Mouse (Mus musculus) kidney, postnatal 0 days (tissue): Measurements from ENCODE around the gene Itga10. TPM values are rescaled to one million over a fixed set of nuclear protein-coding genes. Genes with fewer than 3 reads are reported as not detected.

ENCODE experiments used
- ATAC-seq: fragments of 200-750 bp; cut with Nextera tagmentation; replicated peaks from 2 replicates; pipeline ENCODE4 v1.8.0; 2017; ENCODE audit warnings: low read depth, moderate number of reproducible peaks, moderate TSS enrichment, moderate library complexity; ENCODE audit not compliant: low FRiP score
- DNase-seq: peaks from one replicate; pipeline ENCODE4 v3.0.0-alpha.2; 2016; ENCODE audit warnings: low spot score
- H3K27ac ChIP-seq: fragments of 300-500 bp; sonication (generic); 2 replicates; pipeline ENCODE4 v1.5.1; 2014; ENCODE audit warnings: mild to moderate bottlenecking
- H3K27me3 ChIP-seq: fragments of 300-500 bp; sonication (generic); 2 replicates; pipeline ENCODE4 v1.6.1; 2014; ENCODE audit warnings: low read length, mixed read lengths; ENCODE audit not compliant: insufficient read depth
- H3K36me3 ChIP-seq: fragments of 300-500 bp; sonication (generic); 2 replicates; pipeline ENCODE4 v1.6.1; 2014; ENCODE audit warnings: low read length, mixed read lengths; ENCODE audit not compliant: insufficient read depth
- H3K4me1 ChIP-seq: fragments of 300-500 bp; sonication (generic); replicated peaks from 2 replicates; pipeline ENCODE4 v1.6.1; 2014; ENCODE audit warnings: antibody characterized with exemption, low read length, mixed read lengths; ENCODE audit not compliant: insufficient read depth
- H3K4me2 ChIP-seq: fragments of 300-500 bp; sonication (generic); 2 replicates; pipeline ENCODE4 v1.6.1; 2014; ENCODE audit warnings: mild to moderate bottlenecking, low read length, moderate library complexity, mixed read lengths
- H3K4me3 ChIP-seq: fragments of 300-500 bp; sonication (generic); replicated peaks from 2 replicates; pipeline ENCODE4 v1.5.1; 2014; ENCODE audit warnings: low read depth, low read length
- H3K9ac ChIP-seq: fragments of 300-500 bp; sonication (generic); 2 replicates; pipeline ENCODE4 v1.6.1; 2014; ENCODE audit warnings: low read depth, low read length
- H3K9me3 ChIP-seq: fragments of 300-500 bp; sonication (generic); replicated peaks from 2 replicates; pipeline ENCODE4 v1.6.1; 2016; ENCODE audit warnings: low read length, inconsistent platforms, mixed read lengths
- CTCF ChIP-seq: IDR thresholded peaks from 2 replicates; pipeline ENCODE4 v1.5.1; 2016; ENCODE audit warnings: antibody characterized with exemption, low read depth, mild to moderate bottlenecking, moderate library complexity
- WGBS: fragments of 180-500 bp; shearing (Covaris S2); extraction: QIAGEN DNeasy Blood & Tissue Kit; methylation state at CpG from one replicate; pipeline ENCODE4 v1.1.7; 2014; 5-methylcytosine and 5-hydroxymethylcytosine counted together
- polyA plus RNA-seq: library from polyadenylated mRNA; unstranded; fragments of >200 nt; fragmentation: Nextera tagmentation; extraction: Ambion mirVana; gene quantifications from 2 replicates; pipeline ENCODE4 v1.2.1, GENCODE M21; 2015

Gene Itga10
- polyA plus RNA-seq, 1 experiment from 2014 or later = 0.59 TPM

GRCm38 (mm10) chr3:96623201-96623600 lies 22.2 kb upstream of the Itga10 start:
- Histone ChIP-seq H3K9ac (no peak overlapping the region), H3K36me3 (peaks cover 31% of the 10 kb centered on the region), H3K27ac (no peak overlapping the region), H3K9me3 (no peaks in the 10 kb centered on the region), H3K4me2 (no peak overlapping the region), H3K27me3 (no peaks in the 10 kb centered on the region), H3K4me3 (no peak overlapping the region), H3K4me1 (no peaks in the 10 kb centered on the region)
- ATAC-seq (no peak), DNase-seq (no peak)
- 90% methylated on average over 4 of the region's 4 CpGs for WGBS
- no peak for TF ChIP-seq CTCF

- Histone ChIP-seq H3K27ac (peak within 1 kb of the TSS; percentile 75), H3K9me3 (no peaks in the 10 kb centered on the region), H3K36me3 (peaks cover 5% of the 10 kb centered on the region; the same call in 1 of the 2 replicates), H3K4me1 (no peaks in the 10 kb centered on the region), H3K9ac (peak within 1 kb of the TSS; percentile 77), H3K4me2 (peak within 1 kb of the TSS; percentile 79), H3K4me3 (peak within 1 kb of the TSS; percentile 64), H3K27me3 (no peaks in the 10 kb centered on the region)
- WGBS = under 1% methylated on average over 48 of the region's 48 CpGs
- DNase-seq (peak; percentile 99), ATAC-seq (peak; percentile 92)
- TF ChIP-seq CTCF = no peak
These were observed 15.4 kb upstream of the Itga10 start, which contains the start of gene Rbm8a for GRCm38 (mm10) chr3:96629729-96630600. TSS of gene Rbm8a (plus strand) at chr3:96629933.

- TF ChIP-seq CTCF = no peak
- no peak overlapping the region for H3K4me2 ChIP-seq
- no peaks in the 10 kb centered on the region for H3K27me3 ChIP-seq
- no peaks in the 10 kb centered on the region for H3K9me3 ChIP-seq
- peaks cover 7% of the 10 kb centered on the region for H3K4me1 ChIP-seq
- no peak overlapping the region for H3K27ac ChIP-seq
- H3K9ac ChIP-seq = no peak overlapping the region
- ATAC-seq (no peak), DNase-seq (no peak)
- H3K36me3 ChIP-seq = peaks cover 5% of the 10 kb centered on the region; the same call in 1 of the 2 replicates
- H3K4me3 ChIP-seq = no peak overlapping the region
These were observed 13.3 kb upstream of the Itga10 start for GRCm38 (mm10) chr3:96632058-96632457.

GRCm38 (mm10) chr3:96634015-96634414 lies 11.4 kb upstream of the Itga10 start:
- no peak overlapping the region for H3K4me2 ChIP-seq
- WGBS = 61% methylated on average over 1 of the region's 1 CpGs
- H3K9ac ChIP-seq = no peak overlapping the region
- peaks cover 17% of the 10 kb centered on the region for H3K36me3 ChIP-seq
- H3K27ac ChIP-seq = no peak overlapping the region
- DNase-seq (no peak), ATAC-seq (no peak)
- H3K4me3 ChIP-seq = no peak overlapping the region
- H3K4me1 ChIP-seq = peaks cover 7% of the 10 kb centered on the region
- no peak for TF ChIP-seq CTCF
- no peaks in the 10 kb centered on the region for H3K9me3 ChIP-seq
- H3K27me3 ChIP-seq = no peaks in the 10 kb centered on the region

- WGBS = 2% methylated on average over 60 of the region's 60 CpGs
These were observed 10.2 kb upstream of the Itga10 start, which contains the start of the genes Pex11b and Gm42957 for GRCm38 (mm10) chr3:96634928-96635879. TSS of gene Pex11b (plus strand) at chr3:96635376. TSS of gene Gm42957 (plus strand) at chr3:96635474.

GRCm38 (mm10) chr3:96635906-96636305 lies 9.5 kb upstream of the Itga10 start:
- peaks cover 7% of the 10 kb centered on the region for H3K4me1 ChIP-seq
- peak overlapping the region; percentile 85 for H3K27ac ChIP-seq
- peak; percentile 6 for DNase-seq
- H3K27me3 ChIP-seq = no peaks in the 10 kb centered on the region
- peak overlapping the region; percentile 85 for H3K4me3 ChIP-seq
- WGBS = 7% methylated on average over 15 of the region's 15 CpGs
- peak overlapping the region; percentile 93 for H3K9ac ChIP-seq
- TF ChIP-seq CTCF = no peak
- no peak; the same call in 1 of the 2 replicates for ATAC-seq
- peaks cover 17% of the 10 kb centered on the region for H3K36me3 ChIP-seq
- H3K9me3 ChIP-seq = no peaks in the 10 kb centered on the region
- H3K4me2 ChIP-seq = peak overlapping the region; percentile 88

More at GRCm38 (mm10) chr3:96634928-96635879, 10.2 kb upstream of the Itga10 start, which contains the start of the genes Pex11b and Gm42957:
- Histone ChIP-seq H3K9ac (peak within 1 kb of the TSS; percentile 93), H3K4me3 (peak within 1 kb of the TSS; percentile 85), H3K4me2 (peak within 1 kb of the TSS; percentile 88), H3K27me3 (no peaks in the 10 kb centered on the region), H3K4me1 (peaks cover 7% of the 10 kb centered on the region), H3K9me3 (no peaks in the 10 kb centered on the region), H3K27ac (peak within 1 kb of the TSS; percentile 85), H3K36me3 (peaks cover 17% of the 10 kb centered on the region)
- ATAC-seq (peak; percentile 89), DNase-seq (peak; percentile 96)
- TF ChIP-seq CTCF = peak; percentile 70
